ENCODE assay signal across 7 mouse cellular contexts in the genomic region with DNA sequence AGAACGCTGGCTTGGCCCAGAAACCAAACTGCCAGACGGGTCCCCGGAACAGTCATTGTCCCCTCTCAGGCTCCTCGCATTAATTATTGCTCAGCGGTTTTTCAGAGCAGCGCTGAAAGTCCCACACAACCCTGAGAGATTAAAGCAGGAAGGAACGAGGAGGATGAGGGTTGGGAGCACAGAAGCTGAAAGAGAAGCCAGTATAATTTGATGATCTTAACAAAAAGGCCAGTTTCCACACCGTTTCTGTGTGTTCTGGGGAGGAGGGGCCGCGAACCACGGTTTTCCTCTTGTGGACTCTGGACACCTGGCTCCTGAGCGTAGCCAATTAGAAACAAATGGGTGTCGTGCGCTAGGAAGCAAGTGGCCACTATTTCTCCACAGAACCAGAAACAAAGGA.
DNase-seq lines count a peak whose midpoint lies in the region; ATAC-seq and TF ChIP-seq lines count a peak whose summit lies in the region.

No protein-coding gene starts in this region.

- TF ChIP-seq CTCF in cortical plate, adult 2 months (IDR thresholded peaks at IDR 0.05; ENCODE audit: extremely low read depth, insufficient read depth, low read length), result no peak
- TF ChIP-seq CTCF in hindbrain, postnatal 0 days (IDR thresholded peaks at IDR 0.05; ENCODE audit: low read depth), result no peak
- TF ChIP-seq CTCF in midbrain, postnatal 0 days (IDR thresholded peaks at IDR 0.05), result no peak
- no peak for TF ChIP-seq CTCF in kidney, adult 2 months (conservative IDR thresholded peaks at IDR 0.05; ENCODE audit: insufficient read depth, insufficient read length, low read depth, low read length)

- H3K27me3 ChIP-seq in hindbrain, postnatal 0 days (ENCODE audit: insufficient read depth, low read length), result peaks cover 9% of the 10 kb centered on the region; the same call in 1 of the 2 replicates
- no peaks in the 10 kb centered on the region for H3K27me3 ChIP-seq in midbrain, postnatal 0 days (ENCODE audit: insufficient read depth, low read length)
- no peaks in the 10 kb centered on the region; the same call in 1 of the 2 replicates for H3K27me3 ChIP-seq in kidney, adult 2 months (replicated peaks; ENCODE audit: control insufficient read depth, insufficient read depth, low read length)

- no peak for DNase-seq in ES-E14 (ENCODE audit: low read depth, low spot score)
- no peak for DNase-seq in hindbrain, postnatal 0 days (ENCODE audit: low spot score)
- no peak for DNase-seq in midbrain, postnatal 0 days (ENCODE audit: low spot score)
- no peak for DNase-seq in adrenal gland, adult (ENCODE audit: inconsistent age in 2 of 2, low spot score in 1 of 2)
- no peak for DNase-seq in spleen, adult 12 weeks (ENCODE audit: low spot score)
- no peak for DNase-seq in kidney, adult 2 months

- H3K27ac ChIP-seq in ES-E14 (ENCODE audit: insufficient read depth, low read depth, low read length, poor library complexity, severe bottlenecking), result no peak overlapping the region
- no peak overlapping the region for H3K27ac ChIP-seq in cortical plate, adult 2 months (ENCODE audit: insufficient read depth, low read length)
- H3K27ac ChIP-seq in hindbrain, postnatal 0 days, result no peak overlapping the region
- no peak overlapping the region for H3K27ac ChIP-seq in midbrain, postnatal 0 days (ENCODE audit: low read depth, low read length)
- no peak overlapping the region for H3K27ac ChIP-seq in kidney, adult 2 months (ENCODE audit: insufficient read depth, low read depth, low read length)

- peaks cover 2 to 23% of the 10 kb centered on the region in 2 experiments; a peak in 2 of 4 replicates for H3K4me1 ChIP-seq in ES-E14 (ENCODE audit: control insufficient read depth in 2 of 2, insufficient read depth in 2 of 2, low read length in 2 of 2, poor library complexity in 1 of 2)
- peaks cover 2% of the 10 kb centered on the region for H3K4me1 ChIP-seq in cortical plate, adult 2 months (ENCODE audit: control insufficient read depth, insufficient read depth, low read length)
- H3K4me1 ChIP-seq in hindbrain, postnatal 0 days (ENCODE audit: insufficient read depth, low read length), result no peaks in the 10 kb centered on the region
- H3K4me1 ChIP-seq in midbrain, postnatal 0 days (ENCODE audit: insufficient read depth, low read length), result peaks cover 6% of the 10 kb centered on the region; the same call in 1 of the 2 replicates
- H3K4me1 ChIP-seq in kidney, adult 2 months (ENCODE audit: control insufficient read depth, insufficient read depth, low read length), result no peaks in the 10 kb centered on the region

- peak overlapping the region; percentile 55 for H3K4me2 ChIP-seq in hindbrain, postnatal 0 days (ENCODE audit: low read depth, low read length)
- peak overlapping the region; percentile 54 for H3K4me2 ChIP-seq in midbrain, postnatal 0 days (ENCODE audit: low read depth, low read length, poor library complexity, severe bottlenecking)

- in situ Hi-C loops in ES-E14 (cut with MboI; ENCODE audit: low sequenced_read_pairs in 2 of 2, unreplicated experiment in 2 of 2), result loop anchor here in 1 of 2 experiments (25.0 kb wide), 1 partner anchor 295 kb away; the partner anchor contains the start of gene Barhl2

- no peaks in the 10 kb centered on the region for H3K9me3 ChIP-seq in ES-E14 (ENCODE audit: control insufficient read depth, insufficient read depth, low read depth, low read length)
- H3K9me3 ChIP-seq in hindbrain, postnatal 0 days (ENCODE audit: low read length), result no peaks in the 10 kb centered on the region
- no peaks in the 10 kb centered on the region for H3K9me3 ChIP-seq in midbrain, postnatal 0 days (ENCODE audit: low read length)

- no peaks in the 10 kb centered on the region for H3K36me3 ChIP-seq in ES-E14 (ENCODE audit: control insufficient read depth, insufficient read depth, low read length, poor library complexity, severe bottlenecking)
- no peaks in the 10 kb centered on the region for H3K36me3 ChIP-seq in hindbrain, postnatal 0 days (ENCODE audit: insufficient read depth, low read length)
- no peaks in the 10 kb centered on the region for H3K36me3 ChIP-seq in midbrain, postnatal 0 days (ENCODE audit: insufficient read depth, low read length)
- no peaks in the 10 kb centered on the region for H3K36me3 ChIP-seq in kidney, adult 2 months (ENCODE audit: control insufficient read depth, insufficient read depth, low read length)

- H3K4me3 ChIP-seq in ES-E14 (ENCODE audit: insufficient read depth in 1 of 2, low read depth in 1 of 2, low read length in 2 of 2, poor library complexity in 1 of 2, severe bottlenecking in 1 of 2), result peak overlapping the region; percentile 11 to 44; a peak in 3 of 4 replicates
- H3K4me3 ChIP-seq in cortical plate, adult 2 months (ENCODE audit: insufficient read depth, low read length), result peak overlapping the region; percentile 2; the same call in 1 of the 2 replicates
- peak overlapping the region; percentile 20 for H3K4me3 ChIP-seq in hindbrain, postnatal 0 days (ENCODE audit: low read length)
- peak overlapping the region; percentile 26 for H3K4me3 ChIP-seq in midbrain, postnatal 0 days (ENCODE audit: low read depth, low read length)
- H3K4me3 ChIP-seq in kidney, adult 2 months (ENCODE audit: insufficient read depth, low read depth, low read length), result no peak overlapping the region

- 2% methylated on average over 14 of the region's 14 CpGs for WGBS in hindbrain, postnatal 0 days
- 3% methylated on average over 14 of the region's 14 CpGs for WGBS in midbrain, postnatal 0 days
- WGBS in kidney, adult 2 months, result 4% methylated on average over 14 of the region's 14 CpGs

- ATAC-seq in hindbrain, postnatal 0 days, result peak; percentile 21
- ATAC-seq in midbrain, postnatal 0 days (ENCODE audit: low FRiP score), result peak; percentile 35

- H3K9ac ChIP-seq in ES-E14 (ENCODE audit: insufficient read depth, low read depth, low read length, poor library complexity, severe bottlenecking), result no peak overlapping the region
- no peak overlapping the region for H3K9ac ChIP-seq in hindbrain, postnatal 0 days (replicated peaks; ENCODE audit: low read length)
- no peak overlapping the region for H3K9ac ChIP-seq in midbrain, postnatal 0 days (replicated peaks; ENCODE audit: low read length, poor library complexity, severe bottlenecking)

- TF ChIP-seq POLR2A in cortical plate, adult 2 months (IDR thresholded peaks at IDR 0.05; ENCODE audit: extremely low read depth, insufficient read depth, low read length), result no peak
- no peak for TF ChIP-seq POLR2A in kidney, adult 2 months (IDR thresholded peaks at IDR 0.05; ENCODE audit: low read depth, low read length)

TF ChIP-seq in ES-E14, 5 proteins besides CTCF, POLR2A, EP300 and RAD21:
- 0 out of 2 replicates have a peak, but pooled peaks have one; percentile 17 for TF ChIP-seq MAFK (IDR thresholded peaks at IDR 0.05; ENCODE audit: insufficient read depth, low read depth, low read length)
- no peak for TF ChIP-seq ZC3H11A (IDR thresholded peaks at IDR 0.05; ENCODE audit: borderline replicate concordance, low read depth, low read length)
